Mouse (Mus musculus) embryonic fibroblast, embryonic 13.5 days (primary cell): Measurements from ENCODE around the gene Hs1bp3.

Experiments used
- CTCF ChIP-seq: IDR thresholded peaks from 2 replicates; pipeline ENCODE4 v1.5.1; 2011; ENCODE audit warnings: mild to moderate bottlenecking, control low read depth, low read length, moderate library complexity, borderline replicate concordance; ENCODE audit not compliant: insufficient read depth
- POLR2A ChIP-seq: IDR thresholded peaks from 2 replicates; pipeline ENCODE4 v1.6.1; 2011; ENCODE audit warnings: low read depth, mild to moderate bottlenecking, control low read depth, low read length, moderate library complexity

DNA sequence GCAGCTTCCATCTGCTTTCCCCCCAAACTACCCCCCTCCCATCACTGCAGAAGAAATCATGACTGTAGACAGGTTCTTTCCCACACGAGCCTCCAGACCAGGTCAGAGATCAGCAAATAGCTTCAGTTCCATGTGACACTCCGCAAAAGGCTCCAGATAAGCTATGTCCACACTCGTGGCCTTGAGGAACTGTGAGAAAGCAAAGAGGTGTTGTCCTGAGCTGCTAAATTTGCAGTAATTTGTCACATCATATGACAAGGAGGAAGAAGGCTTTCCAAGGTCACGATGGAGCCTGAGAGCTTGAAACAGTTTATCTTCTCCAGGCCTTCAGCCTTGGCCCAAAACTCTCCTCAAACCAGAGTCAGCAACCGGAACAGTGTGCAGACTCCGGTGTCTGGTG is 70.6 kb downstream of the Hs1bp3 start:
- no peak for TF ChIP-seq CTCF
- no peak for TF ChIP-seq POLR2A
